Mouse (Mus musculus): ENCODE data around the gene Reep1. TPM values are rescaled to one million over a fixed set of nuclear protein-coding genes. Genes with fewer than 3 reads are reported as not detected.

The Reep1 gene
- total RNA-seq, 4 experiments from 2014 or later, result 3.8 to 9.3 (median 5.3) TPM

Other genes with a start within 250 kb of the Reep1 start
- 10 to 100 TPM; 38.7 to 47.8 (median 43.5) TPM for gene Rnf103, start 213.7 kb upstream of the Reep1 start, total RNA-seq (2022)
- 100 to 1,000 TPM; 115 to 148 (median 141) TPM for gene Chmp3, start 163.8 kb upstream of the Reep1 start, total RNA-seq (2022)
- gene Kdm3a, start 74.6 kb upstream of the Reep1 start, total RNA-seq (2022), result 10 to 100 TPM; 27.3 to 53.0 (median 38.4) TPM
- 10 to 100 TPM; 35.0 to 41.1 (median 39.2) TPM for gene Mrpl35, start 119.4 kb downstream of the Reep1 start, total RNA-seq (2022)
- 100 to 1,000 TPM; 226 to 361 (median 285) TPM for gene Immt, start 123.8 kb downstream of the Reep1 start, total RNA-seq (2022)
- 100 to 1,000 TPM in 2 of 4 experiments, 10 to 100 TPM in 2; 90.8 to 118 (median 104) TPM for gene Ptcd3, start 201.2 kb downstream of the Reep1 start, total RNA-seq (2022)
- 100 to 1,000 TPM in 1 of 4 experiments, 10 to 100 TPM in 3; 66.4 to 108 (median 85.9) TPM for gene Polr1a, start 201.5 kb downstream of the Reep1 start, total RNA-seq (2022)

Data from adrenal gland, adult 8-10 months (tissue).